Mouse (Mus musculus) spleen, postnatal 10 days (tissue): ENCODE measurements at regions not wholly inside any gene's neighbourhood (a gene's known extent, or its start where the extent isn't known, plus 50 kb on each side); places are given as distances from the start of the nearest gene placed in this dataset.

Source experiments
- DNase-seq, 2 experiments: peaks; one replicate each; pipeline ENCODE4 v3.0.0; 2021 to 2022; ENCODE audit warnings: low spot score in 2 of 2

DNA sequence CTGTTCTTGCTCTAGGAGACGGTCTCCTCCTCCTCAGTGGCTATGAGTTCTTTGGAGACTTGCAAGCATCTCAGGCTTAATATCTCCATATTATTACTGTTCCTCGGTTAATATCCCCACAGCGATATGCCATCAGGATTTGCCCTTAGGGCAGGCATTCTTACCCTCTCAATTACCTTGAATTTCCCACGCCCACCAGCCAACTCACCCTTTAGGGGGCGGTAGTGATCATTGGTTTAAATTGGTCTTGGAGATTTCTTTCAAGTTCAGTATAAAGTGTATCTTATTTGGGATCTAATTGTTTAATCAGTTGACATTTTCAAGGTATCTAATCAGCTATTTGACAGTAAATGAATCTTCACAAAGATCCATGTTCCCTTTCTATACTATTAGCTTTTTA is 162.5 kb downstream of the Emp1 start:
- no peak for DNase-seq

DNA sequence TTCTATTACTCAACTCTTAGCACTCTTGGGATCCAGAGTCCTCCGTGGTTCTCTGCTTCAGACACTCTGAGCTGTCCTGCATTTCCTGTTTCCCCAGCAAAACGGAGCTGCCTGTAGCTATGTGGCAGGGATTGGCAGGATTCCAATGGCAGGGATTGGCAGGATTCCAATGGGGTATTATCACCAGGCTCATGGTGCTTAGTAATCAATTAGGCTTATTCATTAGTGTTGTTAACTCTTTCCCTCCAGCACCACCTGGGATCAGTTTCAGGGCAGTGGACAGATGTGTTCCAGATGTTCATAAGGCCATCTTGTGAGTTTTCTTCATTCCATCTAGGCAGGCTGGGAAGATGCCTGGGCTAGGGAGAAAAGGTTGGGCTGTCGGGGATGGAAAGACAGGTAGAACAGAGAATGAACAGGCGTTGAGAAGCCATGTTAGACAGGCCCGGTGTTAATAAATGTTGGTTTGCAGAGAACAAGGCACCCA is 163.5 kb downstream of the Emp1 start:
- DNase-seq, result no peak

DNA sequence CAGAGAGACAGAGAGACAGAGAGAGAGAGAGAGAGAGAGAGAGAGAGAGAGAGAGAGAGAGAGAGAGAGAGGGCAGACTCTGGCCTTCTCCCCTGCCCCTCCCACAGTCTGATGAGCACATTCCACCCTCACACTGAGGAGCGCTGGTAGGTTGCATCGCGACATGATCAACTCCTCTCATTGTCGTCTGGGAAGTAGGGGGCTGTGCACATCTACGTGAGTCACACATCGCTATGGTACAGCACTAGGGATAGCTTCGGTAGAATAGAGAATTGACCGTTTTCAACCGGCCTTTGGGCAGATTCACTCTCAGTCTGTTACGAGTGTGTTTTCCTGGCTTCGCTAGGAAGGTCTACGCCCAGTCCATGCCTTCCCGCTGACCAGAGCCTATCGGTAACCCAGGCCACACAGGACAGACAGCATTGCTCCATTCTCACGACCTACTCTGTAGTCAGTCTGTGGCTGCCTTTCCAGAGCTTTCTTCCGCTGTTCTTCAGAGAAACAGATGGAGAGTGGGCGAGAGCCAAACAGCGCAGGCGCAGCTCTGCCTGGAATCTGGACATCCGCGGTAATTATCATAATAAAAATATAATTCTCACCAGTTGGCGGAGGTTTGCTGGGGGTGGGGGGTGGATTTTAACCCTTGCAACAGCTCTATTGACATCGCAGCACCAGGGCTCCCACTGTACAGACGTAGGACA is 164.3 kb downstream of the Emp1 start:
- DNase-seq, result no peak

DNA sequence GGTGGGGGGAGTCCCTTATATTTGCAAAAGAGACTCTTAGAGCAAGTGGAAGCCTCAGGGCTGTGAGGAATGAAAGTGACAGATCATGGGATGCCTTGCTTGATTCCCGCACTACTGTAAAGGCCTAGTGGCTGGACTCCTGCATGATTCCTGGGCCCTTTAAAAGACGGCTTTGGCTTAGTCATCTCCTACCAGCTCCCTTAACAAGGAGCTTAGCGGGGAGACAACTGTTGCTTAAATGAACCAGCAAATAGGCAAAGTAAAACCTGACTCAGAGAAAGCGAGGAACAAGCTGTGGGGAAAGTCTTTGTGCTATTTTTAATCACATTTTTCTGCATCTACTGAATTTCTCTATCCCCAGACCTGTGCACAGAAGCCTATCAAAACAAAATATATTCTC is 165.5 kb downstream of the Emp1 start:
- no peak for DNase-seq

DNA sequence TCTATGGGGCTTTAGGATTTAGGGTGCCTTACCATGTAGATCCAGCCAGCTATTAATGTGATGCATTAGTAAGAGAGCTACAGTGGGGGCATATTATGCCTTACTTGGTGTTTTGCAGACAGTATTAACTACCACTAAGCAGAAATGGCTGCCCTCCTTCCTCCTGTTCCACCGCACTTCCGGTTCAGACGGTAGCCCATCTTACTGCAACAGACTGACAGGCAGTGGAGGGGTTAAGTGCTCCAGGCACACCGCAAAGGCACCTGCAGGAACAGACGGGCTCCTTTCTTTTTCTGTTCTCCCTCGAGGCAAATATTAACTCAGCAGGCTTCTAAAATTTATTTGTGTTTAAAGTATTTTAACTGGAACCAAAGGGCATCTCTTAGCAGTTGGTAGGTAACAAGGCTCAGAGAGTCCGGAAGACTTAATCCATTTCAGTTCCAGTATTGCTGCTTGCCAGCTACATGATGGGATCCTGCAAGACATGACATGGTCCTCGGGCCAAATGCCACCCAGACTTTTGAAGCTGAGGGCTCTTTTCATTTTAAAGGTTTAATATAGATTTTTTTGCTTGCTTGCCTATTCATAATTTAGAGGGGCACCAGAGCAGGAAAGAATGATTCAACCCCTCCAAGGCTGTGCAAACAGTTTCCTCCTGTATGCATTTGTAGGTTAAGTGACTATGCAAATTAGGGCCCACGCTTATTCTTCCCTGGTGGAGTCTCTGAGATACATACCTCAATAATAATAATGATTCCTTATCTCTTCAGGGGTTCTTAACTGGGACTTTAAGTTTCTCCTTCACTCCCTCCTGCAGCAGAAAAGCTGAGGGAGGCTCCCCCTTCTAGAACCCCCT is 177.7 kb downstream of the Emp1 start:
- no peak for DNase-seq

DNA sequence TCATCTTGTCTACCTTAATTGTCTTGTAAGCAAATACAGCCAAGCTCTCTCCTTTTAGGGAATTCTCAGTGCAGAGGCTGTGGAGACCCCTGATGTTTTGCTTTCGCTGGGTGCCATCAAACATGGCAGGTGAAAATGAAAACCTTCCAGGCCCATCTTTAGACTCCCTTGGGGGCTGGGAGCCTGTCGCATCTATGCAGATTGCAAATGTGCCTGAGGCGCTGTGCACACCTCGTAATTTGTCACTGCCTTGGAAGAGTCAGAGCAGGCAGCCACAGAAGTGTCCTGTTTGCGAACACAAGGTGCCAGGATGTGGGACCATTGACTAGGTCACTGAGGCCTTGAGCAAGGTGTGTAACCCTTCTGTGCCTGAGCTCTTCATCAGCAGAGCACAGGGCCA is 179.2 kb downstream of the Emp1 start:
- DNase-seq, result no peak

DNA sequence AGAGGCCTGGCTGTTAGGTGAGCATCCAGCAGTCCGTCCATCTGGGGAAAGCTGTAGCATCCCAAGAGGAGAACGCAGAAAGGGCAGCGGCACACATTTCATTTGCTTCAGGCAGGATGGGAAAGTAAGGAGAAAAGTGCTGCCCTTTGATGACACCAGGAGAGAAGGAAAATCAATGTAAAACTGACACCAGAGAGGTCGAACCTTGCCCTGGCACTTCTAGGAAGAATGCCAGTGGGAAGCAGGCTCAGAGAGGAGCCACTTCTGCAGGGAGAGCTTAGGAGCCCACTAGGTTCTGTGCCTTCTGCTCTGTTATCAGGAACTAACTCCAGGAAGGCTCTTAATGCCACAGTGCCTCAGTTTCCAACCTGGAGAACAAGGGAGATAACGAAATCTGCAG is 180.0 kb downstream of the Emp1 start:
- DNase-seq, result no peak

DNA sequence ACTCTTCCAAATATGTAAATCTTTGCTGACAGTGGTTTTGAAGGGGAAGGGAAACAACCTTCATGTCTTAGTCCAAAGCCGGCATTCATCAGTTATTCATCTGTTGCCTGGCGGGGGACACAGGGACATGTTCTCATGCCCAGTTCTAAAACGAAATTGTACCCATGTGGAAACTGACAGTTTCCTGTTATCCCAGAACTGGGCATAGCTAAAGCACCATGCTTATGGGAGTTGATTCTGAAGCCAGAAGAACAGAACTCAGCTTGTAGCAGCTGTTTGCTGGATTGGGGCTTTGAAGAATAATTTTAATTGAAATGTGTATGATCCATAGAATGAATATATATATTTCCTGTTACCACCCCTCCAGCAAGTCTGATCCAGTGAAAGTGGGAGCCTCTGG is 181.0 kb downstream of the Emp1 start:
- no peak for DNase-seq

DNA sequence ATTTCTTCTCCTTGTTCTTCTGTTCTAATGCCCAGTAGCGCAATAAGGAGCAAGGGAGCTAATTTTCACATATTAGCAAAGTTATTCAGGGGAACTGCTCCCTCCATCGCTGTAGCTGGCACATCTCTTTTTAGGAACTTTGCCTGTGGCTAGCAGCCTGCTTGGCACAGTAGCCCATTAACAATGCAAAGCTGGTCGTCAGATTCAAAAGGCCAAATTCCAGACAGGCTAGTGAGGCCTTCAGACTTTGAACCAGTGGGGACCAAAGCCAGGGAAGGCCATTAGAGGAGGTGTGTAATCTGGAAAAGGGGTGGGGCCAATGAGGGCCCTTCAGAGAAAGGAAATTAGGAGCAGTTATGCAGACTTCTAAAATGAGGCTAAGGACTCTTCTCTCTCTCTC is 181.5 kb downstream of the Emp1 start:
- DNase-seq, result no peak

DNA sequence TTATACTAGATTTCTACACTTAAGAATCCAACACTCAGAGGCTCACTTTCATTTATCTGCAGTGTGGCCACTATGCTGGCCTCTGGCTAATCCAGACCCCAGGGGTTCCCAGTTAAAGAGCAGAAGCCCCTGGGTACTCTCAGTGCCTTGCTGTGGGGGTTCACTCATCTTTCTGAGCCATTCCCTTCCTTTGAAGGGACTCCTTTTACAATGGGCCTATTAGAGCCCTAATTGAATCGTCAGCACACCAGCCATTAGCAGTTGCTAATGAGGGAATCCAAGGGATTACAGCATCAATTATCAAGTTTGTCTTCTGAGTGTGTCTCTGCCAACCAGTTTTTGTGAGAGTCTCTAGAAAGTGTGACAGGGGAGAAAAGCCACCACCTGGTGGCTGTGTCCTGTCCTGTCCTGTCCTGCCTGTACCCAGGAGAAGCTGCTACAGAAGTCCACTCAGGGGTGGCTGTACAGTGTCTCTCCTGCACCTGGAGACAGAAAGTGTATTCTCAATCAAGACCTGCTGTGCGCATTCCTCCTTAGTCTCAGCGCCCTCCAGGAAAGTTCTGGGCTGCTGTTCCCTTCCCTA is 188.1 kb downstream of the Emp1 start:
- no peak for DNase-seq

DNA sequence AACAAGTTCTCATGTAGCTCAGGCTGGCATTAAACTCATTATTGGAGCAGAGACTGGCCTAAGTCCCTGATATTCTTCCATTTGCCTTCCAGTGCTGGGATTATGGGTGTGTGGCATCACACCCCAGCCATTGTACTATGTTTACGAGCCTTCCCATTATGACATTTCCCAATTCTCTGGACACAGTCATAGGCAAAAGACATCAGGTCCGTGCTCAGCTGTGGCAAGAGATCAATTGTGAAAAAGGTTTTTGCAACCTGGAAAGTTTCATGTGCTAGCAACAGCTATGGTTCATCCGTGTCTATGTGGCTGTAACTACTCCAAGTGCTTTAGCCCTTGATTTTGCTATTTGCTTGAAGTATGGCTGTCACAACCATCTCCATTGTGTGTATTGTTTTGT is 190.1 kb downstream of the Emp1 start:
- DNase-seq, result no peak

DNA sequence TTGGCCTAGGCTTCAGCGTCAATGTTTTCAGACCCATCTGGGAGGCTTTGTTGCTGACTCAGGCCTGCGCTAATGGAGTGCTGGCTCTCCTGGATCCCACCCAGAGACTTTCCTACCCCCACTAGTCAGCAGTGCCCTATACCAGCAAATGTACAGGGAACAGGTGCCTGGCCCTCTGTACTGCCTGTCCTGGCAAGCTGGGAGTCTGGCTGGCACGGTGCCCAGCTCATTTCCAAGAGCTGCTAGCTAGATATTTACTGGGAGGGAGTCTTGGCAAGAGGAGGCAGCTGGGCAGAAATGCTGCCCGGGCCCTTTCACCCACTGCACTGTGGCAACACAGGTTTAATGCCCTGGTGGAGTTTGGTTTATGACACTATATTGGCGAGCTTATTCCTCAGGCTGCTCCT is 197.2 kb downstream of the Emp1 start:
- DNase-seq, result peak in 1 of 2 experiments; percentile 14

DNA sequence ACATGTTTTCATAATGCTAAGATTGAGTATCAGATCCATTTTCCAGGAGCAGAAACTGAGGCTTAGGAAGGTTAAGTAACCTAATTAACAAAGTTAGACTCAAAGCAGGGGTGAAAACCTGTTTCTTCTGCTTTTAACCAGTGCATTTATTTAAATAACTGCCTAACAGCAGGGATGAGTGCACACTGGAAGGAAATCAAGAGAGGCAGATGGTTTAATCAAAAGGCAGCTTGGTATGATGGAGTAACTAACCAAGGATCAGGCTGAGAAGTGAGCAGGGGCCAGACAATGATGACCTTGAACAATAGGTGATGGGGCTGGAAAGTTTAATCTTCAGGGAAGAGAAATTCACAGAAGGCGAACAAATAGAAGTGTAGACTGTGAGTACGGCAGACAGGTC is 199.9 kb downstream of the Emp1 start:
- no peak for DNase-seq

DNA sequence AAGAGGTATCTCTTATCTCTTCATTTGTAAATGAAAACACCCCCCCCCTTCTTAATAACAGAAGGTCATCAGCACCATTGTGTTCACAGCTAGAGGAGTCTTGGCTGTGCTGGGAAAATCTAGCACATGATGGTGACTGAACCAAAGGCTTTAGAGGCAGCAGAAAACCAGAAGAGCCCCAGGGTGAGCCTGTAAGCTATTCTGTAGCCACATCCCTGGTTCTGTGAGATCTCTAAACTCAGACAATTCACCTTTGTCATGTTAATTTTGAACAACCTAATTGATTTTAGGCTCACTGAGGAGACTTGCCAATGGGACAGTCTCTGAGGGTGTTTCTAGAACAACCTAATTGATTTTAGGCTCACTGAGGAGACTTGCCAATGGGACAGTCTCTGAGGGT is 201.4 kb downstream of the Emp1 start:
- no peak for DNase-seq

DNA sequence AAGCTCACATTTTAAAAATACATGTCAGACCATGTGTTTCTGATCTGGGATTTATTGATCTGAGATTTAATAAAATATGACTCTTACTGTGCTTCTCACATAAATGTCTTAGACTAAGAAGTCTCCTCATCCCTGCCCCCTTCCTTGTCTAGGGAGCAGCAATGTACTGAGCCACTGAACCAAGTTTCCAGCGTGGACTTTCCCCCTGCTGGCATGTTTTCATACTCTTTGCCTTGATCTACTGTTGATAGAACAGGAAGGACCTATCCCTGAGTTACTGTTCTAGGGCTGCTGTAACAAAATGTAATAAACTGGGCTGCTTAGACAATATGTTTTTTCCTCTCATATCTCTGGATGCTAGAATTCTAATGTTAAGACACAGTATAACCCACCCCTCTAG is 206.7 kb downstream of the Emp1 start:
- DNase-seq, result no peak

DNA sequence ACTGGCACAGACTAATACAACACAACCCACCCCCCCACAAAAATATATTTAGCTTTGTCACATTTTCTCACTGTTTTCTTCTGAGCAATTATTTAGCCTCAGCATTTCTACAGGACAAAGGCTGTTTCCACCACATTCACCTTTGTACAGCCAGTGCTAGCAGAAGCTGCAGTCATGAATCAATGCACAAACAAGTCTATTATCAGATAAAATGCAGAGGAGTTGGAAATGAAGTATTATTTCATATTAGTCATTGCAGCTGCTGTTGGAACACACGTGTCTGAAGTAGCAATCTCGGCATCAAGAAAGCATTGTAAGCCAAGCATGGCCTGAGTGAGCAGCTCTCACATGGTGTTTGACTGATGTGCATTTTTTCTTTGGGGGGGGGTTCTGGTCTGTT is 212.9 kb downstream of the Emp1 start:
- DNase-seq, result no peak

DNA sequence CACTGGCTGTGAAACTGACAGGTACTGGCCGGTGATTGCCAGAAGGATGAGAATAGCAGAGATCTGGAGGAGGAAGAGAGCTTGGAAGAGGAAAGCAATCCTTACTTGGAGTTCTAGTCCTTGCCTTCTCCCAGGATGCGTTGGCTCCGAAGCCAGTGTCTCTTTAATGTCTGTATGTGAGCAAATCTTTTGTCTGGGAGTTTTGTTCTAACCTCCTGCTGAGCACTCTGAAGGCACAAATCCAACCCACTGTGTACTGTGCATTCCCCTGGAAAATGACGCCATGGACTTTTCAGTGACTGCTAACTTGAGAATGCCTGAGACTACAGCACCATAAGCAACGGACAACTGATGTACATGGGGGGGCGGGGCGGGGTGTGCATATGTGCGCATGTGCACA is 216.4 kb downstream of the Emp1 start:
- no peak for DNase-seq

DNA sequence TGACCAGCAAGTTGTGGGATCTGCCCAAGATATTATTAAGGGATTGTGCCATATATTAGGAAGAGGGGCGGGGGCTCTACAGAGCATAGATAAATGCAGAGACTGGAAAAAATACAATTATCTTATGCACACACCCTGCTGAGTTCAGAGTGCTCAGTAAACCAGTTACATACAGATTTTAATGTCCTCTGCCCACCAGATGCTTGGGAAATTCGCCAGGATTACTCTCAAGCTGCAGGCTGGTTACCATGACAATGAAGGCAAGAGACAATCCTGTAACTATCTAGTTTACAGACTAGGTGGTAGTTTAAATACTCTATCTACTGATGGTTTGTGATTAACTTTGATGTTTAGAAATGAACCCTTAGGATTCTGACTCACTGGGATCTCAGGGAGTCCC is 220.2 kb downstream of the Emp1 start:
- DNase-seq, result no peak

DNA sequence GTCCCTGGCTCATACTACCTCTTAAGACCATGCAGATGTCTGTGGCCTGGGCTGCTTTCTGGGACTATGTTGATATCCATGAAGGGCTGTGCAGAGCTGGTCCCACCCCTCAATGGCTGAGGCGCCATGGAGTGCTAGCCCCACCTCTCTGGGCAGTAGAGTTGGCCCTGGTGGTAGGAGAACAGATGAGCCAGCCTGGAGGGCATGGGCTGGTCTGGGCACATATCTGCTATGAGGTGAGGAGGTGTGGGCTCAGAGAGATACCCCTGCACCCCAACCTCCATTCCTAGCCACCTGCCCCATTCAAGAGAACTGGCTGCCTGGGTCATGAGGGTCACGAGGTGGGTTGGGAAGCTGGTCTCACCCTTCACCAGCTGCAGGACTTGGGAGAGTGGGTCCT is 222.4 kb downstream of the Emp1 start:
- DNase-seq, result no peak

DNA sequence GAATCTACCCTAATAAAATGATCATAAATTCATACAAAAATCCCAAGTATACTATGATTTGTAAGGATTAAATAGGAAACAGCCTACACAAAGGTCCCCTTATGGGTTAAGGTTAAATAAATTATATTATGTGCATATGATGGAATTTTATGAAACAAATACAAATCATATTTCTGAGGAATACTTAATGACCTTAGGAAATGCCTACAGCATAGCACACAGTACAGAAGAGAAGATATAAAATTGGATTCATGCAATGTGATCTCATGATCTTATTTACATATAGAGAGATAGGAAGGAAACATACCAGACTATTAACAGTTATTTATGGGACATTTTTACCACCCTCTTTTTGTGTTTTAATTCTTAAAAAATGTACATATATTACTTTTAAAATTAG is 227.7 kb downstream of the Emp1 start:
- no peak for DNase-seq

DNA sequence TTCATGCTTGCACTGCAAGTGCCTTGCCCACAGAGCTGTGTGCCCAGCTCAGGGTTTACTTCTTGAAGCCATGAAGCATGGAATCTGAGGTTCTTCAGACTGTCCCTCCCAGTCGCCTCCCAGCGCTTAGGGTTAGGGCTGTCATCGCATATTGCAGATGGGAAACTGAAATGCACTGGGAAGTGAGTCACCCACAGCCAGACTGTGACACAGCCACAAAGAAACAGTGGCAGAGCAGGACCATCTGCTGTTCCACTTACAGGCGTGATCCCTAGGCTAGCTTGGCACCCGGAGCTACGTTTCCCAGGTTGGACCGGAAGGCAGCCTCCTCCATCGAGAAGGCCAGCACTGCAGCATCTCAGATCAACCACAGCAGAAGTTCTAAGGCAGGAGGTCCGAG is 228.7 kb downstream of the Emp1 start:
- no peak for DNase-seq

DNA sequence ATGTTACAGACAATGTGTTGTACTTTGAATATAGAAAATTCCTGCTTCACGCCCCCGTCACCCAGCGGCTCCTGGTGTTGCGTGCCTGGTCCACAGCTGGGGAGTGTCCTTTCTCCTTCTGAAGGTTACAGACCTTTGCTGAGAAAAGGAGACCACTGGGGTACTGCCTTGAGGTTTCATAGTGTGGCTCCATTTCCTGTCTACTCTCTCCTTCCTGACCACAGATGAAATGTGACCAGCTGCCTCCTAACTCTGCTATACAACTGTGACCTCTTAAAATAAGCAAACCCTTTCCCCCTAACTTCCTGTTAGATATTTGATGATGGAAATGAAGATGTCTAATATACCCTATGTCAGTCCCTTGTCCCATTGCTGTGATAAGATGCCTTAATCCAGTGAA is 234.0 kb downstream of the Emp1 start:
- DNase-seq, result no peak

DNA sequence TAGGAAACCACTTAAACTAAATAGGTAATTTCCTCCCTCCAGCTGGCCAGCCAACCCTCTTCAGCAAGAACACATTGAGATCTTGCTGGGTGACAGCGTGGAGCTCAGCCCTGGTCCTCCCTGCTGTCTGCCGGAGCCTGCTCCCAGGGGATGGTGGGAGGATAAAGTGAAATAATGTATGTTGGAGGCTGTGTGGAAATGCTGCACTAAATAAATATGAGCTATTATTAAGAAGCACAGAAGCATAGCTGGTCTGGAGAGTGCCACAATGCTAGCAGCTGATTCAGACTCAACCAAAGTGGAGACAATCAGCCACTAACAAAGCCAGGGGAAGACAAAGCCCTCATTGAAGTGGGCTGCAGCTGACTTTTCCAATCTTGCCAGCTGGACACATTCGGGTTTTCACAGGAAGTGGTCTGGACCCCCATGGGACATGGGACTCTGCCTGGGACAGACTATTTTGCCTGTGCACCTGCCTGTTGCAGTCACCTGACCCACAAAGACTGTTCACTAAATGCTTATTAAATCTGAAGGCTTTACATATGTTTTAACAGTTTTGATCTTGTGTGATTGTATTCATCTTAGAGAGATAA is 248.3 kb downstream of the Emp1 start:
- DNase-seq, result no peak
